Mouse (Mus musculus): Measurements from ENCODE around the gene Isl2.

GRCm38 (mm10) chr9:55539006-55539405 is 534 bp downstream of the Isl2 start:
- TF ChIP-seq ZC3H11A (IDR thresholded peaks at IDR 0.05; ENCODE audit: low read depth, low read length) (no peak), ZKSCAN1 (IDR thresholded peaks at IDR 0.05; ENCODE audit: borderline replicate concordance, low read depth, low read length) (no peak), POLR2A (IDR thresholded peaks at IDR 0.05; ENCODE audit: low read depth, low read length) (no peak)

All from CH12.LX (cell line).